Mouse (Mus musculus) brain, embryonic 14.5 days (tissue): ENCODE measurements around the gene Asb18. TPM values are rescaled to one million over a fixed set of nuclear protein-coding genes. Genes with fewer than 3 reads are reported as not detected.

ENCODE experiments used
- DNase-seq: peaks from one replicate; pipeline ENCODE4 v3.0.0-alpha.2; 2011; ENCODE audit warnings: low read depth
- CTCF ChIP-seq: fragments of 200-500 bp; IDR thresholded peaks from 2 replicates; pipeline ENCODE4 v1.5.1; 2012; ENCODE audit warnings: inconsistent platforms, mild to moderate bottlenecking, moderate library complexity, borderline replicate concordance; ENCODE audit not compliant: insufficient read depth, insufficient read length; ENCODE audit errors: extremely low read depth
- POLR2A ChIP-seq: fragments of 200-500 bp; IDR thresholded peaks from 2 replicates; pipeline ENCODE4 v1.6.1; 2012; ENCODE audit warnings: mild to moderate bottlenecking, inconsistent platforms, borderline replicate concordance; ENCODE audit not compliant: poor library complexity, insufficient read depth, insufficient read length, severe bottlenecking; ENCODE audit errors: extremely low read depth
- polyA plus RNA-seq: library from polyadenylated mRNA; depleted of rRNA; stranded (reverse); fragments of >200 nt; gene quantifications from 2 replicates; pipeline ENCODE4 v1.2.3, GENCODE M21; 2012; rRNA removed

Asb18 gene
- 0.25 and 0.59 TPM in 2 replicates for polyA plus RNA-seq

- no peak for DNase-seq
- TF ChIP-seq POLR2A, result no peak
- TF ChIP-seq CTCF, result no peak
Measured at GRCm38 (mm10) chr1:90014446-90014845, at the start of gene Asb18. Gene Asb18 (minus strand): TSS chr1:90014666.

GRCm38 (mm10) chr1:90060599-90060998, 46.1 kb upstream of the Asb18 start:
- DNase-seq, result peak; percentile 83
- no peak for TF ChIP-seq POLR2A
- TF ChIP-seq CTCF, result peak; percentile 72; the same call in 1 of the 2 replicates

GRCm38 (mm10) chr1:90060054-90060453, 45.6 kb upstream of the Asb18 start:
- TF ChIP-seq CTCF (no peak), POLR2A (no peak)
- no peak for DNase-seq

- TF ChIP-seq CTCF, result no peak
- TF ChIP-seq POLR2A, result no peak
- DNase-seq, result no peak
Measured at GRCm38 (mm10) chr1:90054991-90055390, 40.5 kb upstream of the Asb18 start.

GRCm38 (mm10) chr1:90051347-90051746, 36.9 kb upstream of the Asb18 start:
- DNase-seq, result peak; percentile 85
- no peak for TF ChIP-seq POLR2A
- TF ChIP-seq CTCF, result peak; percentile 70; the same call in 1 of the 2 replicates

- DNase-seq, result peak; percentile 64
- TF ChIP-seq POLR2A (no peak), CTCF (no peak)
Measured at GRCm38 (mm10) chr1:90050046-90050739, 35.7 kb upstream of the Asb18 start.

- TF ChIP-seq POLR2A, result no peak
- peak; percentile 43 for DNase-seq
Measured at GRCm38 (mm10) chr1:90028305-90028704, 13.8 kb upstream of the Asb18 start.

- TF ChIP-seq CTCF (peak; percentile 74), POLR2A (no peak)
- DNase-seq, result no peak
Measured at GRCm38 (mm10) chr1:90026945-90027344, 12.5 kb upstream of the Asb18 start.

GRCm38 (mm10) chr1:90020336-90020735, 5.9 kb upstream of the Asb18 start:
- DNase-seq, result no peak
- TF ChIP-seq CTCF, result no peak
- no peak for TF ChIP-seq POLR2A

- TF ChIP-seq POLR2A (no peak), CTCF (no peak)
- no peak for DNase-seq
Measured at GRCm38 (mm10) chr1:90018071-90018470, 3.6 kb upstream of the Asb18 start.

GRCm38 (mm10) chr1:90013273-90013672, 1.2 kb downstream of the Asb18 start:
- TF ChIP-seq POLR2A, result no peak
- TF ChIP-seq CTCF, result peak; percentile 10; the same call in 1 of the 2 replicates
- DNase-seq, result no peak

- TF ChIP-seq POLR2A (no peak), CTCF (peak; percentile 18; the same call in 1 of the 2 replicates)
- no peak for DNase-seq
Measured at GRCm38 (mm10) chr1:90012850-90013249, 1.6 kb downstream of the Asb18 start.

GRCm38 (mm10) chr1:90012168-90012567, 2.3 kb downstream of the Asb18 start:
- DNase-seq, result peak; percentile 52
- TF ChIP-seq CTCF (no peak), POLR2A (no peak)
